Mouse (Mus musculus) hindbrain, postnatal 0 days (tissue): Measurements from ENCODE around the gene Stk11ip. TPM values are rescaled to one million over a fixed set of nuclear protein-coding genes. Genes with fewer than 3 reads are reported as not detected.

Source experiments
- ATAC-seq: fragments of 200-750 bp; cut with Nextera tagmentation; 2 replicates; pipeline ENCODE4 v1.8.0; 2017; ENCODE audit warnings: mild to moderate bottlenecking, moderate TSS enrichment, moderate library complexity
- DNase-seq: peaks from one replicate; pipeline ENCODE4 v3.0.0-alpha.2; 2015; ENCODE audit warnings: low spot score
- H3K27ac ChIP-seq: fragments of 300-500 bp; sonication (generic); 2 replicates; pipeline ENCODE4 v1.5.1; 2014; ENCODE audit warnings: mild to moderate bottlenecking
- H3K27me3 ChIP-seq: fragments of 300-500 bp; sonication (generic); 2 replicates; pipeline ENCODE4 v1.6.1; 2014; ENCODE audit warnings: low read length, mixed read lengths; ENCODE audit not compliant: insufficient read depth
- H3K36me3 ChIP-seq: fragments of 300-500 bp; sonication (generic); 2 replicates; pipeline ENCODE4 v1.6.1; 2014; ENCODE audit warnings: low read length, mixed read lengths; ENCODE audit not compliant: insufficient read depth
- H3K4me1 ChIP-seq: fragments of 300-500 bp; sonication (generic); 2 replicates; pipeline ENCODE4 v1.6.1; 2014; ENCODE audit warnings: antibody characterized with exemption, low read length, mixed read lengths; ENCODE audit not compliant: insufficient read depth
- H3K4me2 ChIP-seq: fragments of 300-500 bp; sonication (generic); 2 replicates; pipeline ENCODE4 v1.6.1; 2014; ENCODE audit warnings: low read depth, mild to moderate bottlenecking, low read length, moderate library complexity, mixed read lengths
- H3K4me3 ChIP-seq: fragments of 300-500 bp; sonication (generic); 2 replicates; pipeline ENCODE4 v1.5.1; 2014; ENCODE audit warnings: low read length
- H3K9ac ChIP-seq: fragments of 300-500 bp; sonication (generic); replicated peaks from 2 replicates; pipeline ENCODE4 v1.6.1; 2014; ENCODE audit warnings: mild to moderate bottlenecking, low read length, moderate library complexity, mixed read lengths
- H3K9me3 ChIP-seq: fragments of 300-500 bp; sonication (generic); 2 replicates; pipeline ENCODE4 v1.6.1; 2016; ENCODE audit warnings: low read length, mixed read lengths
- CTCF ChIP-seq: IDR thresholded peaks from 2 replicates; pipeline ENCODE4 v1.5.1; 2016; ENCODE audit warnings: antibody characterized with exemption, control low read depth, low read depth
- WGBS: fragments of 180-500 bp; shearing (Covaris S2); extraction: QIAGEN DNeasy Blood & Tissue Kit; methylation state at CpG from one replicate; pipeline ENCODE4 v1.1.7; 2014; 5-methylcytosine and 5-hydroxymethylcytosine counted together
- polyA plus RNA-seq: library from polyadenylated mRNA; unstranded; fragments of >200 nt; fragmentation: Nextera tagmentation; extraction: Ambion mirVana; gene quantifications from 2 replicates; pipeline ENCODE4 v1.2.1, GENCODE M21; 2015
- total RNA-seq: library from RNA; depleted of rRNA; stranded (reverse); fragments of >200 nt; gene quantifications from 2 replicates; pipeline ENCODE4 v1.2.3, GENCODE M21; 2014

Stk11ip gene
- total and polyA plus RNA-seq, 2 experiments from 2014 or later: 14.0 to 46.9 TPM

DNA sequence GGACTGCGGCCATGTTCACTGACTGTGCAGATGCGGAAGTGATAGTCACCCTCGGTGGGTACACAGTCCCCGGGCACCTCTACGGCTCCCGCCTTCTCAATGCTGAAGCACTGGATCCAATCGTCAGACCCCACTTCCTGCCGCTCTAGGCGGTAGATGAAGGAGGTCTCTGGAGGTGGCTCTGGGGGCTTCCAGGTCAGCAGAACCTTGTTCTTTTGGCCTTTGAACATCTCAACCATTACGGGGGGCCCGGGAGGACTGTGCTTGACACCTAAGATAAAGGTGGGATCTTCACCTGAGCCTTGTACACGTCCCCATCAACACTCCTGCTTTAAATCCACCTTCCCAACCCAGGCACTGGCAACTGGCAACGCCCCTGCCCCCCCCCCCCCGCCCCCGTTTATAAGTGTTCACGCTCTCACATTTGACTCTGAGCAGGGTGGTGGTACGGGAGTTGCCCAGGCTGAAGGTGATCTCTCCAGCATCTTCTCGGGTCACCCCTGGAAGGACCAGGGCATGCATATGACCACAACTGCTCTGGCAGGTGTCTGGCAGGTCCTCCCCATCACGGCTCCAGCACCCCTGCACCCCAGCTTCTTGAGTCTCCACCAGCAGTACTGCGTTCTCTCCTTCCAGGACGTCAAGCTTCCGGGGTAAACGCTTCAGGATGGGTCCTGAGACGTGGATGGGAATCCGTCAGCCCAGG is 18.2 kb upstream of the Stk11ip start:
- Histone ChIP-seq H3K36me3 (peaks cover 16% of the 10 kb centered on the region; the same call in 1 of the 2 replicates), H3K4me1 (0 out of 2 replicates have a peak, but pooled peaks cover 11% of the 10 kb centered on the region), H3K27ac (no peak overlapping the region), H3K9me3 (no peaks in the 10 kb centered on the region), H3K4me2 (no peak overlapping the region), H3K27me3 (no peaks in the 10 kb centered on the region), H3K9ac (no peak overlapping the region), H3K4me3 (no peak overlapping the region)
- ATAC-seq (no peak), DNase-seq (no peak)
- 87% methylated on average over 25 of the region's 25 CpGs for WGBS
- no peak for TF ChIP-seq CTCF

DNA sequence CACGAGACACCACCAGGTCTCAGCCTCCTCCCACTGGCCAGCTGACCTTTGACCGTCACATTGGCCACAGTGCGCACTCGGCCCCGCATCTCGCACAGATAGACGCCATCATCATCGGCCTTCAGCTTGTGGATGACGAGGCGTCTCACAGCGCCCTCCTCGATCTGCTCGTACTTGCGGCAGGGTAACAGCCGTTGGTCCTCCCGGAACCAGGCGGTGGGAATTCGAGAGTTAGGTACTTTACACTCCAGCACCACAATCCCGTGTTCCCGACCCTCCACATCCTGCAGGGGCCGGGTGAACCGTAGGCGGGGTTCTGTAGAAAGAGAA is 17.7 kb upstream of the Stk11ip start:
- DNase-seq (no peak), ATAC-seq (no peak)
- H3K4me1 ChIP-seq: 0 out of 2 replicates have a peak, but pooled peaks cover 11% of the 10 kb centered on the region
- no peak overlapping the region for H3K4me3 ChIP-seq
- H3K4me2 ChIP-seq: no peak overlapping the region
- no peak for TF ChIP-seq CTCF
- no peak overlapping the region for H3K27ac ChIP-seq
- no peaks in the 10 kb centered on the region for H3K9me3 ChIP-seq
- peaks cover 12% of the 10 kb centered on the region; the same call in 1 of the 2 replicates for H3K36me3 ChIP-seq
- no peaks in the 10 kb centered on the region for H3K27me3 ChIP-seq
- WGBS: 72% methylated on average over 23 of the region's 23 CpGs
- H3K9ac ChIP-seq: no peak overlapping the region

DNA sequence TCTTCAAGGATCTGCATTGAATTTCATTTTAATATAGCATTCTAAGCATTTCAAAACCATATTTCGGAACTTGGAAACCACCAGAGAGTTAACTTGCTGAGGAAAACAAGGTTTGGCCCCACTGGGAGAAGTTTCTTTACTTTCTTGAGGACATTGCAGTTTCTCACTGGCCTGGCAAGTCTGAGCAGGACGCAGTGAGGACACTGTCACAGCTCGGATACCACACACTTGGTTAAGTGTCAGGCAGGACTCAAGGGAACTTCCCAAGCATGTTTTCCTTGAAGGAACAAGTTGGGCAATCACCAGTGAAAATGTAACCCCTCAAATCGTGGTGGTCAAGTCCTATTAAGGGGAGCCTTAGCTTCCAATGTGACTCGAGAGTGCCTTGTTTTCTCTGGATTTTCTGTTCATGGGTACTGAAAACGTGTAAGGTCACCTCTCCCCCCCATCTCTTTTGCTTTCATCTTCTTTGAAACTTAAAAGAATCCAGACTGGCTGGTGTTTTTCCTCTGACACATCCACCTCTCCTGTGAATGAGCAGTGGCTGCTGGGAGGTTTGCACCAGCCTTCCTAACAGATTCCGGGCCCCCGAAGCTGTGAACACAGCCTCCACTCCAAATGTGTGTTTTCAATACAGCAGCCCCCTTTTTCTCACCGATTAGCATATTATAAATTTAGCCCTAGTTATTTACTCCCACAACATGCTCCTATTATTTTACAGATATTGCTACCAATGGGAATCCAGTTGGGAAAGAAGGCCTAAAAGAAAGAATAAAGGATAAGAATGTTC is 16.9 kb upstream of the Stk11ip start:
- 60% methylated on average over 9 of the region's 9 CpGs for WGBS
- TF ChIP-seq CTCF: no peak
- peak overlapping the region; percentile 89; the same call in 1 of the 2 replicates for H3K27ac ChIP-seq
- peaks cover 5% of the 10 kb centered on the region; the same call in 1 of the 2 replicates for H3K36me3 ChIP-seq
- no peaks in the 10 kb centered on the region for H3K9me3 ChIP-seq
- peak overlapping the region; percentile 77 for H3K4me3 ChIP-seq
- peak; percentile 5 for DNase-seq
- ATAC-seq: no peak
- H3K9ac ChIP-seq: peak overlapping the region; percentile 96
- peak overlapping the region; percentile 89 for H3K4me2 ChIP-seq
- H3K27me3 ChIP-seq: no peaks in the 10 kb centered on the region
- 0 out of 2 replicates have a peak, but pooled peaks cover 11% of the 10 kb centered on the region for H3K4me1 ChIP-seq

DNA sequence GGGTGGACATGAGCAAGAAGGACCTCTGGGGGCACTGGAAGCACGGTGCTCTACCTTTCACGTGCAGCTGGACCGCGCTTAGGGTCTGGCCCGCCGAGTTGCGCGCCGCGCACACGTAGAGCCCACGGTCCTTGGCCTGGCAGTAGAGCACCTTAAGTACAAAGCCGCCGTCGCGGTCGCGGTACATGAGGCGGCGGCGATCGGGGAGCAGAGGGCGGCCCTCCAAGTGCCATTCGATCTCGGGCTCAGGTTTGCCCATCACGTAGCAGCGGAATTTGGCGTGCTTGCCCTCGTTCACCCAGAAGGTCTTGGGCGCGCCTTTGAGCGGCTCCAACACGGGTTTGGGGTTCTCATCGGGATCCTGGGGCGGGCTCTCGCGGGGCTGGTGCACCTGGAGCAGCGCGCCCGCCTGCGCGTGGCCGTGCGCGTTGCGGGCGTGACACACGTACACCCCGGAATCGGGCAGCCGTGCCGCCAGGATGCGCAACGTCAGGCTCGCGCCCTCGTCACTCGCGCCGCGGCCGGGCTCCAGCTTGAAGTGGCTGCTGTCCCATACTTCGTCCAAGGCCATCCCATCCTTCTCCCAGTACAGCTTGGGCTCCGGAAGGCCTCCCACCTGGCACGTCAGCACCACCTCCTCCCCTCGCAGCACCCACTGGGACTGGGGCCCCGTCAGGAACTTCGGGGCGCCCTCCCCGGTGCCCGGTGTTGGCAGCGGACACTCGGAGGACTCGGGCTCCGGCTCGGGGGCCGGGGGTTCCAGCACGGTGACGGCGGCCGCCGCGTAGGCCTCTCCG is 16.0 kb upstream of the Stk11ip start:
- 0 out of 2 replicates have a peak, but pooled peaks cover 11% of the 10 kb centered on the region for H3K4me1 ChIP-seq
- H3K27ac ChIP-seq: peak overlapping the region; percentile 89
- H3K36me3 ChIP-seq: peaks cover 4% of the 10 kb centered on the region; the same call in 1 of the 2 replicates
- peak overlapping the region; percentile 96 for H3K9ac ChIP-seq
- no peaks in the 10 kb centered on the region for H3K9me3 ChIP-seq
- peak overlapping the region; percentile 89 for H3K4me2 ChIP-seq
- no peak for TF ChIP-seq CTCF
- DNase-seq (peak; percentile 89), ATAC-seq (peak; percentile 88)
- H3K27me3 ChIP-seq: no peaks in the 10 kb centered on the region
- under 1% methylated on average over 83 of the region's 84 CpGs for WGBS
- peak overlapping the region; percentile 77 for H3K4me3 ChIP-seq

DNA sequence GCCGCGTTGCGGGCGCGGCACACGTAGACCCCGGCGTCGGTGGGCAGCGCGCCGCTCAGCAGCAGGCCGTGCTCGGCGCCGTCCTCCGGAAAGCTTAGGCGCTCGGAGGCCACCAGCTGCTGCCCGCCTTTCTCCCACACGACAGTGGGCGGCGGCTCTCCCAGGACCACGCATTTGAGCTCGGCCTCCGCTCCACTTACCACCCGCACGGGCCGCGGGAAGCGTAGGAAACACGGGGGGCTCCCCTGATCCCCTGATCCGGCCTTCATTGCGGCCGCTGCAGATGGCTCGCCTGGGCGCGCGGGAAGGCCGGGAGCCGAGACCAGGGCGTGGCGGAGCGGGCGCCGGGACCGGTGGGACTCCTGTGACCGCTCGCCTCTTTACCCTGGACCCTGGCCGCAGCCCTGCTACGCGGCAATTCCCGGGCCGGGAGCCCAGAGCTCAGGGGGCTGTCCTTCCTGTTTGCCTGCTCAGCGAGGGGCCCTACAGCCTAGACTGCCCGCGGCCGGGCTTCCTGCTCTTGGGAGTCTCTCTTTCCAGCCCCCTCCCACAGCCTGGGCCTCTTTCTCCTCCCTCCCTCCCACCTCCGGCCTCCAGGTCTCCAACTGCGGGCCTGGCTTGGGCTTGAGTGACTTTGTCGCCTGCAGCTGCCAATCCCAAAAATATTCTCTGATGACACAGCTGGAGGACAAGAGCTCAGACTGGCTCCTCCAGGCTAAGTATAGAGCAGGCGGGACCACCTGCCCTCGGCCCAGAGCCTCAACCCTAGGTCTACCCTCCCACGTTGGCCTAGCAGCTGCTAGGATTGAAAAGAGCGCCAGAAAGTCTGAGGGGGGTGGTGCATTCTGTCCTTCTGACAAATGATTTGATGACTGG is 15.1 kb upstream of the Stk11ip start, which contains the start of gene Obsl1:
Gene Obsl1 (minus strand): TSS at position 497 of the 876 bp plus-strand sequence.
- 1% methylated on average over 60 of the region's 65 CpGs for WGBS
- Histone ChIP-seq H3K9ac (peak within 1 kb of the TSS; percentile 96), H3K4me1 (0 out of 2 replicates have a peak, but pooled peaks cover 11% of the 10 kb centered on the region), H3K9me3 (no peaks in the 10 kb centered on the region), H3K4me2 (peak within 1 kb of the TSS; percentile 89), H3K27me3 (no peaks in the 10 kb centered on the region), H3K36me3 (no peaks in the 10 kb centered on the region; the same call in 1 of the 2 replicates), H3K27ac (peak within 1 kb of the TSS; percentile 89), H3K4me3 (peak within 1 kb of the TSS; percentile 77)
- no peak for TF ChIP-seq CTCF
- ATAC-seq (peak; percentile 75), DNase-seq (peak; percentile 74)
